Mouse (Mus musculus) kidney, embryonic 16.5 days (tissue): ENCODE results near the gene Ddost. TPM values are rescaled to one million over a fixed set of nuclear protein-coding genes. Genes with fewer than 3 reads are reported as not detected.

Experiments used
- ATAC-seq: fragments of 200-750 bp; cut with Nextera tagmentation; 2 replicates; pipeline ENCODE4 v1.8.0; 2017; ENCODE audit warnings: moderate TSS enrichment; ENCODE audit not compliant: low FRiP score, low TSS enrichment
- H3K27ac ChIP-seq: fragments of 300-500 bp; sonication (generic); 2 replicates; pipeline ENCODE4 v1.5.1; 2014; ENCODE audit warnings: low read length
- H3K27me3 ChIP-seq: fragments of 300-500 bp; sonication (generic); 2 replicates; pipeline ENCODE4 v1.6.1; 2014; ENCODE audit warnings: low read length, control low read depth, mixed read lengths; ENCODE audit not compliant: insufficient read depth
- H3K36me3 ChIP-seq: fragments of 300-500 bp; sonication (generic); 2 replicates; pipeline ENCODE4 v1.6.1; 2014; ENCODE audit warnings: low read length, control low read depth, mixed read lengths; ENCODE audit not compliant: insufficient read depth
- H3K4me1 ChIP-seq: fragments of 300-500 bp; sonication (generic); 2 replicates; pipeline ENCODE4 v1.6.1; 2014; ENCODE audit warnings: low read length, control low read depth, mixed read lengths; ENCODE audit not compliant: insufficient read depth
- H3K4me2 ChIP-seq: fragments of 300-500 bp; sonication (generic); replicated peaks from 2 replicates; pipeline ENCODE4 v1.6.1; 2014; ENCODE audit warnings: low read depth, low read length
- H3K4me3 ChIP-seq: fragments of 300-500 bp; sonication (generic); 2 replicates; pipeline ENCODE4 v1.5.1; 2014; ENCODE audit warnings: mild to moderate bottlenecking, low read length
- H3K9ac ChIP-seq: fragments of 300-500 bp; sonication (generic); replicated peaks from 2 replicates; pipeline ENCODE4 v1.6.1; 2014; ENCODE audit warnings: low read length
- H3K9me3 ChIP-seq: fragments of 300-500 bp; sonication (generic); 2 replicates; pipeline ENCODE4 v1.6.1; 2016; ENCODE audit warnings: low read length, control low read depth
- WGBS: fragments of 180-500 bp; shearing (Covaris S2); extraction: QIAGEN DNeasy Blood & Tissue Kit; methylation state at CpG from one replicate; pipeline ENCODE4 v1.1.7; 2014; 5-methylcytosine and 5-hydroxymethylcytosine counted together
- polyA plus RNA-seq: library from polyadenylated mRNA; unstranded; fragments of >200 nt; fragmentation: Nextera tagmentation; extraction: Ambion mirVana; gene quantifications from 2 replicates; pipeline ENCODE4 v1.2.1, GENCODE M21; 2015

The Ddost gene
- polyA plus RNA-seq, 1 experiment from 2014 or later, result 438 TPM

DNA sequence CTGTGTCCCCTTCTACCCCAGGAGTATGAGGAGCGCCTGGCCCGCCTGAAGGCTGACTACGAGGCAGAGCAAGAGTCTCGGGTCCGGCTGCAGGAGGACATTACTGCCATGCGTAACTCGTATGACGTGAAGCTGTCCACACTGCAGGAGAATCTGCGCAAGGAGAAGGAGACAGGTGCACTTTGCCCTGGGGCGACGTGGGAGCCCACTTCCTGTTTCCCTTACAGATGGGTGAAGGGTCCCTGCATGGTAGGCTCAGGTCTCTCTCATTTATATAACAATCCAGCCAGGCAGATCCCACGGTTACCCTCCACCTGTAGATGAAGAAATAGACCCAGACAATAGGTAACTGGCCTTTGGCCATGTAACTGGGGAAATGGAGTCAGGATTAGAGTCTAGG, 18.1 kb upstream of the Ddost start:
- H3K4me3 ChIP-seq, result no peak overlapping the region
- ATAC-seq, result no peak
- H3K4me1 ChIP-seq, result 0 out of 2 replicates have a peak, but pooled peaks cover 1% of the 10 kb centered on the region
- H3K27ac ChIP-seq, result no peak overlapping the region
- WGBS, result 80% methylated on average over 12 of the region's 12 CpGs
- no peak overlapping the region for H3K9ac ChIP-seq
- no peaks in the 10 kb centered on the region for H3K36me3 ChIP-seq
- H3K27me3 ChIP-seq, result no peaks in the 10 kb centered on the region
- no peaks in the 10 kb centered on the region for H3K9me3 ChIP-seq
- H3K4me2 ChIP-seq, result no peak overlapping the region

DNA sequence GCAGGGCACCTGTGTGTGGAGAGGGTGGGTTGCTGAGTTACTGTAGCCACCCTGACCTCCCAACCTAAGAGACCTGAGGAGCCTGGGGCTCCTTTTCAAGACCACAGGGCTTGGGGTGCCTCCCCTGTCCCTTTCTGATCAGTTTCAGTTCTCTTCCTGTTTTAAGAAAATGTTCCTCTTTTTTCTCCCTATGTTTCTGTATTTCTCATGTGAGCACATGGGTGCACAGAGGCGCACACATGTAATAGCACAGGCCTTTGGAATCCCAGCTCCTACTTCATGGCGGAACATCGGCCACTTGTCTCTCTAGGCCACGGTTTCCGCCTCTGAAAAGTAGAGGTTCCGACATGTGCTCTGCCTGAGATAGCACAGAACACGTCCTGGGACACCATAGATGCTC, 15.8 kb upstream of the Ddost start:
- no peak overlapping the region for H3K4me3 ChIP-seq
- no peak overlapping the region for H3K4me2 ChIP-seq
- WGBS, result 86% methylated on average over 7 of the region's 7 CpGs
- no peak overlapping the region for H3K27ac ChIP-seq
- H3K36me3 ChIP-seq, result no peaks in the 10 kb centered on the region
- no peaks in the 10 kb centered on the region for H3K27me3 ChIP-seq
- H3K9me3 ChIP-seq, result no peaks in the 10 kb centered on the region
- 0 out of 2 replicates have a peak, but pooled peaks cover 3% of the 10 kb centered on the region for H3K4me1 ChIP-seq
- no peak overlapping the region for H3K9ac ChIP-seq
- ATAC-seq, result no peak

DNA sequence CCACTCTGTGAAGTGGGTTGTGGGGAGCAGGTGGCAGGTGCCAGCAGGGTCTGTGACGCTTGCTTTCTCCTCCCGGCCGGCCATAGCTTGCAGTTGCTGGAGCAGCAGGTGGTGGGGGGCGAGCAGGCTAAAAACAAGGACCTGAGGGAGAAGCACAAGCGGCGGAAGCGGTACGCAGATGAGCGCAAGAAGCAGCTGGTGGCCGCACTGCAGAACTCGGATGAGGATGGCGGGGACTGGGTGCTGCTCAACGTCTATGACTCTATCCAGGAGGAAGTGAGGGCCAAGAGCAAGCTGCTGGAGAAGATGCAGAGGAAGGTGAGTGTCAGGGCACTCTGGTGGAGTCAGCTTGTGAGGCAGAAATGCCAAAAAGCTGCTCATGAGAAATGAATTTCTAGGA, 12.5 kb upstream of the Ddost start:
- 0 out of 2 replicates have a peak overlapping the region, but pooled peaks have one; percentile 34 for H3K27ac ChIP-seq
- H3K36me3 ChIP-seq, result no peaks in the 10 kb centered on the region
- no peak overlapping the region for H3K9ac ChIP-seq
- H3K4me3 ChIP-seq, result no peak overlapping the region
- 0 out of 2 replicates have a peak, but pooled peaks cover 3% of the 10 kb centered on the region for H3K4me1 ChIP-seq
- ATAC-seq, result no peak
- no peaks in the 10 kb centered on the region for H3K27me3 ChIP-seq
- WGBS, result 84% methylated on average over 13 of the region's 13 CpGs
- H3K9me3 ChIP-seq, result no peaks in the 10 kb centered on the region
- no peak overlapping the region for H3K4me2 ChIP-seq

DNA sequence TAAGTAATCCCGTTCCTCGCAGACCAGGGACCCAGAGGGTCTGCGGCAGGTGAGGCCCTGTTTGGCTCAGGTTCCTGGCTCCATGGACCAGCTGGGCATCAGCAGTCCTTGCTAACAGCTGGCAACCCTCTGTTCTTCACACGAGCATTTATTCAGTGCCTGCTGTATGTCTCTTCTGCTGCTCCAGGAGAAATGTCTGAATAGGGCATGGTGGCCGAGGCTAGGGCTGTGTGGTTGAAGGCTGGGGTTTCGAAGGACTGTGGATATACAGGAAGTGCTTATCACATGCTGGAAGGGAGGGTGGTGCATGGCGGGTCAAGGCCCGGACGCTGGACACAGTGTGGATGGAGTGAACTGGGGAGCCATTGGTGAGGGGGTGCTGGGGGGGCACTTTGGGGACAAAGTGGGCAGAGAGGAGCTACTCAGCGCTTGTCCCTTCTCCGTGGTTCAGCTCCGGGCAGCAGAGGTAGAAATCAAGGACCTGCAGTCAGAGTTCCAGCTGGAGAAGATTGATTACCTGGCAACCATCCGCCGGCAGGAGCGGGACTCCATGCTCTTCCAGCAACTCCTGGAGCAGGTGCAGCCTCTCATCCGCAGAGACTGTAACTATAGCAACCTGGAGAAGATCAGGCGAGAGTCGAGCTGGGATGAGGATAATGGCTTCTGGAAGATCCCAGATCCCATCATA, 11.1 kb upstream of the Ddost start:
- Histone ChIP-seq H3K9me3 (no peaks in the 10 kb centered on the region), H3K36me3 (no peaks in the 10 kb centered on the region), H3K4me3 (no peak overlapping the region), H3K4me2 (no peak overlapping the region), H3K9ac (no peak overlapping the region), H3K27ac (no peak overlapping the region), H3K27me3 (no peaks in the 10 kb centered on the region), H3K4me1 (0 out of 2 replicates have a peak, but pooled peaks cover 3% of the 10 kb centered on the region)
- WGBS, result 76% methylated on average over 18 of the region's 18 CpGs
- ATAC-seq, result no peak

DNA sequence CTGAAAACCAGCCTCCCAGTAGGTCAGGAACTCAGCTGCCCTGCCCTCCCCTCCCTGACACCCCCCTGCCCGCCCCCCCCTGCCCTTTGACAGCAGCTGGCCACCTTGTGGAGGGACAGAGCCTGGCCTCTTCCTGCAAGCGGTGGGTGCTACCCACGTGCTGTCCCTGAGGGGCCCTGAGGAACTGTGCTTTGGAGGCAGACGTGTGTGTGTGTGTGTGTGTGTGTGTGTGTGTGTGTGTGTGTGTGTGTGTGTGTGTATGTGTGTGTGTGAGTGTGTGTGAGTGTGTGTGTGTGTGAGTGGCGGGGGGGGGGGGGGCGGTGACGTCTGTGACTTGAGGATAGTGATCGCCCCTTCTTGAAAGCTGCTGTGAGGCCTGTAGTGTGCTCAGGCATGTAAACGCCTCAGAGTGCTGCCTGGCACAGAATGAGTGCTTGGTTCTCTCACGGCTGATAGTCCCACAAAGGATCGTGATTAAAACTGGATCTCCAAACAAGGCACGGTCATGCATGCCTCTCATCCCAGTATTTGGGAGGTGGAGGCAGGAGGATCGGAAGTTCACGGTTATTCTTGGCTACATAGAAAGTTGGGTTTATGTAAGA, 10.5 kb upstream of the Ddost start:
- ATAC-seq, result no peak

DNA sequence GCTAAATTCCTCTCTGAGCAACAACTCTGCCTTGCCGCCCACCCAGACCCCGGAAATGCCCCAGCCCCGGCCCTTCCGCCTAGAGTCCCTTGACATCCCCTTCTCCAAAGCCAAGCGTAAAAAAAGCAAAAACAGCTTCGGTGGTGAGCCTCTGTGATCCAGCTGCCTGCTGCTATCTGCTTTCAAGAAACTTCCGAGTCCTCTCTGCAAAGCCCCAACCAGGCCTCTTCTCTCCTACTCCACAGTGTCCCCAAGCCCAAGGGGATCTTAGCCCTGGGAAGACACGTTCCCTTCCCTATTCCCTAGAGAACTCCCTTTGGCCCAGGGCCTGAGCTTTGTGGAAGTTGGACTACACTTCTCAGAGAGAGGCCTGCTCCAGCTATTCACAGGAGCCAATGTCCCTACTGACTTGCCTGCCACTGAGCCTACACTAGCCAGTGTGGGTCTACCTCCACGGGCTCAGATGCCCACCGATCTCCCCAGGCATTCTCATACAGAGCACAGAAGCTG, 3.2 kb upstream of the Ddost start:
- H3K27ac ChIP-seq, result no peak overlapping the region
- WGBS, result 83% methylated on average over 10 of the region's 10 CpGs
- no peaks in the 10 kb centered on the region for H3K36me3 ChIP-seq
- no peak overlapping the region for H3K9ac ChIP-seq
- ATAC-seq, result no peak
- H3K9me3 ChIP-seq, result no peaks in the 10 kb centered on the region
- 0 out of 2 replicates have a peak, but pooled peaks cover 2% of the 10 kb centered on the region for H3K27me3 ChIP-seq
- H3K4me1 ChIP-seq, result peaks cover 18% of the 10 kb centered on the region
- no peak overlapping the region for H3K4me3 ChIP-seq
- no peak overlapping the region for H3K4me2 ChIP-seq

More for the DNA sequence above, 10.5 kb upstream of the Ddost start:
- WGBS, result 89% methylated on average over 7 of the region's 14 CpGs
- Histone ChIP-seq H3K4me2 (no peak overlapping the region), H3K27ac (no peak overlapping the region), H3K4me1 (0 out of 2 replicates have a peak, but pooled peaks cover 3% of the 10 kb centered on the region), H3K9ac (no peak overlapping the region), H3K36me3 (no peaks in the 10 kb centered on the region), H3K4me3 (no peak overlapping the region), H3K27me3 (no peaks in the 10 kb centered on the region), H3K9me3 (no peaks in the 10 kb centered on the region)

DNA sequence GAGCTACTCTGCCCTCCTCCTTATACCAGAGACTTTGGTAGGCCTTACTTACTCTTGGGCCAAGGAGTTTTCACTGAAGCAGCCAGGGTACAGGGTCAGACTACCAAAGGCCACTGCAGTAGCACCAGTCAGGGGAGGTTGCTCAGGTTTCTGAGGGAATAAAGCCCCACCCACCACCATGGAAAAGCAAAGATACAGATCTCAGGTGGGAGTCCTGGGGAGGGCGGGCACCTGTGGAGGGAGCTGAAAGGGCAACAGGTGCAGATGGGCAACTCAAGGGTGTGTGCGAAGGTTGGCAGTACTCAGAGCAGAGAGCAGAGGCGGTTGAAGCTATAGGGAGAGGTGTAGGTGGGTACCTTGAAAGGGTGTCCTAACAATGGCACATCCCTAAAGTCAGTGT, 1.5 kb upstream of the Ddost start:
- Histone ChIP-seq H3K27ac (no peak overlapping the region), H3K27me3 (0 out of 2 replicates have a peak, but pooled peaks cover 2% of the 10 kb centered on the region), H3K36me3 (0 out of 2 replicates have a peak, but pooled peaks cover 4% of the 10 kb centered on the region), H3K4me2 (peak overlapping the region; percentile 90; the same call in 1 of the 2 replicates), H3K9me3 (no peaks in the 10 kb centered on the region), H3K9ac (no peak overlapping the region), H3K4me1 (peaks cover 18% of the 10 kb centered on the region), H3K4me3 (no peak overlapping the region)
- no peak for ATAC-seq
- 86% methylated on average over 3 of the region's 3 CpGs for WGBS

DNA sequence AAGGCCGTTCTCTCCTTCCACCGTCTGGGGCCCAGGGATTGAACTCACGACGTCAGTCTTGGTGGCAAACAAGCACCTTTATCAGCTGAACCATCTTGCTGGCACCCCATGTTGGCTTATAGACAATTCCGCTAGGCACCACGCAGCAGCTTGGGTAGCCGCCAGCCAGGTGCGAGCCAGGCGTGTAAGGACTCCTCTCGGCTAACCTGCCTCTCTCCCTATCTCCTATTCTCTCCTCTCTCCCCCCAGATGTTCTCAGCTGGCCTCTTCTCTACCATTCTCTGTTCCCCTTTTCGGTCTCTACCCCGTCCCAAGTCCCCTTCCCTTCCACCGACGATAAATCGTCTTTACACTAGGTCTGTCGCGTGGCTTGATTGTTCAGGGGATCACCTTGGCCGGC, 788 bp upstream of the Ddost start:
- no peak for ATAC-seq

DNA sequence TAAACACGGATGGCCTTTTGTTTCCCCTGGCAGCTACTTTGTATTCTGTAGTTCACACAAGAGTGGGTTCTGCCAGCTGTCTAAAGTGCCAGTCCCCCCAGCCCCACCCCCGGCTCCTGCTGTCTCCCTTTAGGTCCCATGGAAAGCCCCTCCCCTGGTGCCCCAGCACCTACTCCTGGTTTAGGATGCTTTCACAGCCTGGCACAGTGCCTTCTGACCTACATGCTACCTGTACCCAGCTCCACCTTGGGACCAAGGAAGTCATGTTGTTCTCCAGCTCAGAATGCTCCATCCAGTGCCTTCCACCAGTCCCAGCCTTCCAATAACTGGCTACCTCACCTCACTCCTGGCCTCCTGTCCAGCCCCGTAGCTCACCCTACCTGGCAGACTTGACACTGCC, 2.5 kb downstream of the Ddost start:
- H3K36me3 ChIP-seq, result peaks cover 39% of the 10 kb centered on the region
- 88% methylated on average over 3 of the region's 3 CpGs for WGBS
- ATAC-seq, result no peak
- H3K27ac ChIP-seq, result no peak overlapping the region
- no peaks in the 10 kb centered on the region for H3K9me3 ChIP-seq
- no peak overlapping the region for H3K4me3 ChIP-seq
- no peak overlapping the region for H3K4me2 ChIP-seq
- no peaks in the 10 kb centered on the region for H3K27me3 ChIP-seq
- peaks cover 18% of the 10 kb centered on the region for H3K4me1 ChIP-seq
- H3K9ac ChIP-seq, result no peak overlapping the region

More for the DNA sequence above, 788 bp upstream of the Ddost start:
- Histone ChIP-seq H3K36me3 (peaks cover 9% of the 10 kb centered on the region), H3K4me3 (peak overlapping the region; percentile 99), H3K27me3 (0 out of 2 replicates have a peak, but pooled peaks cover 2% of the 10 kb centered on the region), H3K27ac (peak overlapping the region; percentile 85), H3K9me3 (no peaks in the 10 kb centered on the region), H3K4me1 (peaks cover 18% of the 10 kb centered on the region), H3K4me2 (peak overlapping the region; percentile 90), H3K9ac (peak overlapping the region; percentile 88)
- 13% methylated on average over 18 of the region's 18 CpGs for WGBS

DNA sequence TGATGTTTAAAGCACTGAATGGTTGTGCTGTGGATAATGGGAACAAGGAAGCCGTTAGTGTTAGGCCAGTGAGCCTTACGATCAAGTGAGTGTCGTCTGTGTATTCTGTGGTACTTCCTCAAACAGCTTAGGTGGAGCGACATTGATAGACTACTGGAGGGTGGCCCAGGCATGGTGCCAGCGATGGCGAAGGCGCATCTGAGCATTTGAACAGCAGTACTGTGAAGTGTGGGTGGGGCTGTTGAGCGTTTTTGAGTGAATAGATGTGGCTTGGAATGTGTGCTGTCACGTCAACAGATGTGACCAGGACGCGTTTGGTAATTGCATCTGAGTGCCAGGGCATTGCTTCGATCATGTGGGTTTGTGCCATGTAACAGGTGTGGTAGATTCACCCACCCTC, 3.2 kb downstream of the Ddost start:
- no peak for ATAC-seq
- Histone ChIP-seq H3K9me3 (no peaks in the 10 kb centered on the region), H3K27me3 (no peaks in the 10 kb centered on the region), H3K27ac (no peak overlapping the region), H3K4me2 (no peak overlapping the region), H3K4me1 (peaks cover 18% of the 10 kb centered on the region), H3K9ac (no peak overlapping the region), H3K36me3 (peaks cover 46% of the 10 kb centered on the region), H3K4me3 (no peak overlapping the region)
- WGBS, result 94% methylated on average over 12 of the region's 12 CpGs
